Mouse (Mus musculus): Measurements from ENCODE around the gene Clec2g. TPM values are rescaled to one million over a fixed set of nuclear protein-coding genes. Genes with fewer than 3 reads are reported as not detected.
"Not testable (repeated sequence)": the region's sequence is repeated elsewhere in the genome, so short reads cannot be mapped to it uniquely, and the experiment has no call there.

The Clec2g gene
- 1 to 10 TPM; 3.5 to 3.6 TPM for total RNA-seq (2021)

DNA sequence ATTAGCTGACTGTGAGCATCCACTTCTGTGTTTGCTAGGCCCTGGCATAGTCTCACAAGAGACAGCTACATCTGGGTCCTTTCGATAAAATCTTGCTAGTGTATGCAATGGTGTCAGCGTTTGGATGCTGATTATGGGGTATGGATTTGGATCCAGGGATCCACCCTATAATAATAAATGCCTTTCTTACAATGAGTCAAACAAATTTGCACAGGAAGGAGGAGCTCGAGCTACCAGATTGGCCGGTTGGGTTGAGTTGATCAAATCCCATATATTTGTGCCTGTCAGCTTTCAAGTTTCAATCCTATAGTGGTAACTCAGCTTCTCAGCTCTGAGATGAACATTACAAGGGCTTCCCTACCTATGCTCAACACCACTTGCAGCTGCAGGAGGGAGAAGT is at the start of gene Clec2g:
Clec2g (plus strand) TSS at position 301 of the 400 bp plus-strand sequence.
- intact Hi-C loops (cut with DNase I); DNase-seq: not testable (repeated sequence)

DNA sequence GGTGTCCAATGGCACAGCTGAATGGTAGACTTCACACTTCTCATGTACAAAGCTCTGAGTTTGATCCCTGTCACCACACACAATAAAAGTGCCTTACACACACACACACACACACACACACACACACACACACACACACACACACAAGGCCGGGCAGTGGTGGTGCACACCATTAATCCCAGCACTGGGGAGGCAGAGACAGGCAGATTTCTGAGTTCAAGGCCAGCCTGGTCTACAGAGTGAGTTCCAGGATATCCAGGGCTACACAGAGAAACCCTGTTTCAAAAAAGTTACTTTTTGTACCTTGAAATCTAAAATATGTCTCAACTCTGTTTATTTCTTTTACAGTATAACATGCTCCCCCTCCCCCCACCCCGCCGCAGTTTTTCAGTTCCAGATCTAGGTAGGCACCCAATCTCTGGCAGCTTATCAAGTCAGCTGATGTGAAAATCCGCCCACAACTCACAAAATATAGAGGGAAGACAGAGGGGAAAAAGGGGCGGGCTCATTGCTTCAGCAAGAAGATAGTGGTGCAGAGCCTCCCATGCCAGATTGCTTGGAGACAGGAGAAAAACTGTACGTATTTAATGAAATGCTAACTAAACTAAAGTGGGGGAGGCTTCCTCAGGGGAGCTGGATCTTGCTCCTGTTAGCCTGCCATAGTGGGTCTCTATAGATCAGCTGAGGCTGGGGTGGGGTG is 46.9 kb upstream of the Clec2g start, which contains the start of gene Clec2i:
Clec2i (plus strand) TSS at position 498 of the 700 bp plus-strand sequence.
- intact Hi-C loops (cut with DNase I), result not testable (repeated sequence)

DNA sequence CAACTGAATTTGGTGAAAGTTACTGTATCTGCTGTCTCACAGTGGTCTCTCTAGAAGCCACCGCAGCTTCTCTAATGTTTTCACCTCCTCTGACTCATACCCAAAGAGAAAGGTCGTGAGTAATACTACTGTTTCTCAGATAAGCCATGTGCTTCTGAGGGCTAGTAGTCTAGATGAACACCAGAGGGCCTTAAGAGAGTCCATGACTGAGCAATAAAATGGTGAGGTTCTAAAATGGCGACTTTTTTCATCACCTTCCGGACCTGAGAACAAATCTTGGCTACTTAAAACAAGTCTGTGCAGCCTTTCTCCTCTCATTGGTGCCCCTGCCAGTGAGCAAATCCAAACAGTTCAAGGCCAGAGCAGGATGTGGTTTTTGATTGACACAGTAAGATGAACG is 45.3 kb upstream of the Clec2g start:
- intact Hi-C loops (cut with DNase I), result loop anchor here (1.0 kb wide), 1 partner anchor 82 kb away; no protein-coding TSS in a partner anchor
- no peak for DNase-seq

More for the DNA sequence above, 46.9 kb upstream of the Clec2g start, which contains the start of gene Clec2i:
- DNase-seq, result not testable (repeated sequence)

DNA sequence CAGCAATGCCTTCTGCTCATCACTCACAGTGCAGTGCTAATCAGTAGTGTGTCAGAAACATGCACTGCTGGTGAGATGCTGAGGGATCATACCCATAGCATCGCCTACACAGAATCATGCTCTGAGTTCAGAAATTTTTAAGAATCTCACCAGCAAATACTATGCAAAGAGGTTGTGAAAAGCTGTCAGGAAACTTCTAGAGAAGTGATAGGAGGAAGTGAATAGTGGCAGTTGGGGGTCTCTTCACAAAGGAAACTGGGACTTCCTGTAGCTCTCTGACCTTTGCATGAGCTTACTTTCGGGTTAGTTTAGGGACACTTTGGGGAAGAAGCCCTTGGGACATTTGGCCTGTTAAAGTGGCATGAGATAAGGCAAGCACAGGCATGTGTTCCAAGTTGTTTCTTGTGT is 43.2 kb upstream of the Clec2g start, which contains the start of gene BC035044:
BC035044 (minus strand) TSS at position 179 of the 408 bp plus-strand sequence.
- DNase-seq, result no peak
- intact Hi-C loops (cut with DNase I), result no loop called here

GRCm38 (mm10) chr6:128895404-128896001 is 38.7 kb upstream of the Clec2g start:
- intact Hi-C loops (cut with DNase I), result no loop called here
- no peak for DNase-seq

GRCm38 (mm10) chr6:128900044-128900443 is 34.1 kb upstream of the Clec2g start:
- intact Hi-C loops (cut with DNase I), result no loop called here
- DNase-seq, result no peak

GRCm38 (mm10) chr6:128900796-128901552 is 33.2 kb upstream of the Clec2g start:
- DNase-seq; intact Hi-C loops (cut with DNase I): not testable (repeated sequence)

GRCm38 (mm10) chr6:128913598-128914254 is 20.5 kb upstream of the Clec2g start:
- no peak for DNase-seq
- intact Hi-C loops (cut with DNase I), result no loop called here

DNA sequence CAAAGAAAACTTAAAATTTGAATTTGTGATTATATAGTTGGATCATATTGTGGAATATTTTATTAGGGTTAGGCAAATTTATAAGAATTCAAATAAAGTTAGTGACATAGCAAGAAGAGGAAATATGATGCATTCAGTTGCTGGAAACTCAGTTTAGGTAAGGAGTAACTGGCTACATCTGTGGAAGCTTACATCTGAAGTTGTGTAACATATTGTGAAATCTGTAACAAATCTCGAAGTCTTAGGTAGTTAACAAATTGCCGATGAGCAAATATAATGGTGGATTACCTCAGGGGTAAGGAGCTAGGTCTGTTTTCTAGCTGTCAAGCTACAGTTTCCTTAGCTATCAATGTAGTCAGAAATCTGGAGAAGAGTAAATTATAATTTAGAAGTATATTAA is 16.9 kb upstream of the Clec2g start:
- intact Hi-C loops (cut with DNase I), result no loop called here
- DNase-seq, result no peak

GRCm38 (mm10) chr6:128933050-128933449 is 1.1 kb upstream of the Clec2g start:
- no peak for DNase-seq
- intact Hi-C loops (cut with DNase I), result no loop called here

DNA sequence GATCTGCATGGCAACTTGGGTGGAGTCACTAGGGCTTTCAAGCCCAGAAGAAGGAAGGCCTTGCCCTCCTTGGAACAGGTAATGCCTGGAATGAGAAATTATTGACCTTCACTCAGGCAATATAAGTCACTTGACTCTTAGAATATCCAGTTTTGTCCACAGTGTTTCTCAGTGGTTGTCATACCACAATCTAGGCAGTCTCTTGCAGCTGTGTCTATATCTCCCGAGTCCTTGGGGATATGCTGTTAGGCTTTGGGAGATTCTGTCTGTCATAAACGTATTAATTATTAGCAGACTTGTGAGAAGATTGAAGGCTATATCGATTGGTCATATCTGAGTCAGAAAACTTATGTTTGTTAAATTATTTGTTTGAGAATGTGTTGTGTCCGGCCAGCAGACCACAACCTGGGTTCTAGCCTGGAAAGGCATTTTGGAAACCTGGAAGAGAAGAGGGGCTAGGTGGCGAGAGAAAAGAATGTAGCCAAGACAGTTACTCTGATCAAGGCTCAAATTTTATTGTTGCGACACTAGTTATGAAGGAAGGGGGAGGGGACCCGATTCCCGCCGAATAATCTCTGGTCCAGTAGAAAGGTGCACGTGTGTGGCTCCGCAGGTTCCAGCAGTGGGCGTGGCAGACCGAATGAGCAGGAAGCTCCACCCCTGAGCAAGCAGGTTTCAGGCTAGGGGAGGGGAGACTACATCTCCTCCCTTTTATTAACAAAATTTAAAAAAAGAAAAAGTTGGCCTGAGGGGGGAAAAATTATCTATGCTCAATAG is 1.9 kb downstream of the Clec2g start:
- intact Hi-C loops (cut with DNase I); DNase-seq: not testable (repeated sequence)

DNA sequence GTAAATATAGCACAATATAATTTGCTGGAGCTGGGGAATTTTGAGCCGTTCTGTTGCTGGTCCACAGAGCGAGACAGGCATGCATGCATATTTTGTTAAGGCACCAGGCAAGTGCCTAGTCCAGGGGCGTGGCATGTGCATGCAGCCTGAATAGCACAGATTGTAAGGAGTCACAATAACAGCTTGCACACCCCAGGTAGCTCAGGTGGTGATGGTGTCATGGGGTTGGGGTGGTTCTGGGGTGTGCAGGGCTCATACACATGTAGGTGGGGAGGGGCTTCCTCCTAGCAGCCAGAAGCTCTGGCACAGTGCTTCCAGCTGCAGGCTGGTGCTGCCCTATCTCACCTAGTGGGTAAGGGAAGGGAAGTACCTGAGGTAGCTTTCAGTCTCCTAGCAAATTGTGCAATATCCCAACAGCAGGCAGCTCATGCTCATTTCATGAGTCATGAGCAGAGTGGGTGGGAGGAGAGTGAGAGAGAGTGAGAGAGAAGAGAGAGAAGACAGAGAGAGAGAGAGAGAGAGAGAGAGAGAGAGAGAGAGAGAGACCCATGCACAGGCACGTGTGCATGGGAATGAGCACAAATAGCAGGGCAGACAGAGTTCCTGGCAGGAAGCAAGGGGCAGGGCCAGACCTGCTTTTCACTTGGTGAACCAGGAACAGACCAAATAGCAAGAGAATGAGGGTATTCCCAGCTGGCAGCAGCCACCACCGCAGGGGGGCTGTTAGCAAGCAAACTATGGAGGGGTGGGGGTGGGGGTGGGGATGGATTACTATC is 7.7 kb downstream of the Clec2g start:
- DNase-seq, result no peak
- intact Hi-C loops (cut with DNase I), result no loop called here

- no peak for DNase-seq
- intact Hi-C loops (cut with DNase I), result loop anchor here (1.0 kb wide), 1 partner anchor 106 kb away; no protein-coding TSS in a partner anchor
Observed at GRCm38 (mm10) chr6:128945564-128945963, 11.4 kb downstream of the Clec2g start.

DNA sequence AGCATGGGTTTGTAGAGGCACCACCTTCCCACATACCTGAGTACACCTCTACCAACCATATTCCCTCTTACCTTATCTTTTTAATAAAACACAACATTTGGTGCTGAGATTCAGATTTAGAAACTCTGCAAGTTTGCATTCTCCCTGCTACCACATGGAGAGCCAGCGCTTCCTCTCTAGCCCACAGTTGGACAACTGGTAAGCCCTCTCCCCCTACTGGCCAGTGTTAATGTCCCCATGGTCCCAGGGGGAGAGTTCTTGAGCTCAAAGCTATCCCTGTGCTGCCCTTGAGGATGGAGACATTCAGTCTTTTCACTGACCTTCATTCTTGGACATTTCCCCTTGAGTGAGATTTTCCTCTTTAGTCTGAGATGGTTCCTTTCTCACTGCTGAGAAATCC is 26.9 kb downstream of the Clec2g start:
- intact Hi-C loops (cut with DNase I), result loop anchor here (5.0 kb wide), 1 partner anchor 104 kb away; no protein-coding TSS in a partner anchor
- DNase-seq, result no peak

GRCm38 (mm10) chr6:128962108-128962507 is 27.9 kb downstream of the Clec2g start:
- intact Hi-C loops (cut with DNase I), result loop anchor here (5.0 kb wide), 1 partner anchor 105 kb away; no protein-coding TSS in a partner anchor
- DNase-seq, result not testable (repeated sequence)

GRCm38 (mm10) chr6:128964519-128964918 is 30.3 kb downstream of the Clec2g start:
- intact Hi-C loops (cut with DNase I), result loop anchor here (5.0 kb wide), 1 partner anchor 107 kb away; no protein-coding TSS in a partner anchor

DNA sequence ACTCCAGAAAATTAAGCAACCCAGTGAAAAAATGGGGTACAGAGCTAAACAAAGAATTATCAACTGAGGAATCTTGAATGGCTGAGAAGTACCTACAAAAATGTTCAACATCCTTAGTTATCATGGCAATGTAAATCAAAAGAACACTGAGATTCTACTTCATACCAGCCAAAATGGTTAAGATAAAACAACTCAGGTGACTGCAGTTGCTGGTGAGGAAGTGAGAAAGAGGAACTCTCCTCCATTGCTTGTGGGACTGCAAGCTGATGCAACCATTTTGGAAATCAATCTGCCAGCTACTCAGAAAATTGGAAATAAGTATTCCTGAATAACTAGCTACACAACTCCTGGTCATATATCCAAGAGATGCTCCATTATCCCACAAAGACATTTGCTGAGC is 34.3 kb downstream of the Clec2g start:
- DNase-seq, result no peak
- intact Hi-C loops (cut with DNase I), result no loop called here

More at GRCm38 (mm10) chr6:128964519-128964918, 30.3 kb downstream of the Clec2g start:
- DNase-seq, result no peak

DNA sequence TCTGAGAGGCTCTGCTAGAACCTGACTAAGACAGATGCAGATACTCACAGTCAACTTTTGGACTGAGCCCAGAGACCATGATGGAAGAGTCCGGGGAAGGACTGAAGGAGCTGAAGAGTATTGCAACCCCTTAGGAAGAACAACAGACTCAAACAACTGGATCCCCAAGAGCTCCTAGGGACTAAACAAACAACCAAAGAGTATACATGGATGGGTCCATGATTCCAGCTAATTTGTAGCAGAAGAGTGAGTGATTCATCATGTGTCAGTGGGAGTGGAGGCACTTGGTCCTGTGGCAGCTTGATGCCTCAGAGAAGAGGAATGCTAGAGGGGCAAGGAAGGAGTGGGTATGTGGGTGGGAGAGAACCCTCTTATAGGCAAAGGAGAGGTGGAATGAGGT is 35.6 kb downstream of the Clec2g start:
- intact Hi-C loops (cut with DNase I), result no loop called here
- no peak for DNase-seq
